Mouse (Mus musculus) brain, adult 2 months (tissue): ENCODE results near the gene Olfr1174-ps.

Experiments used
- DNase-seq: peaks from one replicate; pipeline ENCODE4 v3.0.0; 2011; ENCODE audit warnings: low read depth, low spot score

Gene Olfr1174-ps

GRCm38 (mm10) chr2:88315035-88315434 lies at the start of gene Olfr1174-ps:
TSS of gene Olfr1174-ps (minus strand) at chr2:88315135.
- no peak for DNase-seq

DNA sequence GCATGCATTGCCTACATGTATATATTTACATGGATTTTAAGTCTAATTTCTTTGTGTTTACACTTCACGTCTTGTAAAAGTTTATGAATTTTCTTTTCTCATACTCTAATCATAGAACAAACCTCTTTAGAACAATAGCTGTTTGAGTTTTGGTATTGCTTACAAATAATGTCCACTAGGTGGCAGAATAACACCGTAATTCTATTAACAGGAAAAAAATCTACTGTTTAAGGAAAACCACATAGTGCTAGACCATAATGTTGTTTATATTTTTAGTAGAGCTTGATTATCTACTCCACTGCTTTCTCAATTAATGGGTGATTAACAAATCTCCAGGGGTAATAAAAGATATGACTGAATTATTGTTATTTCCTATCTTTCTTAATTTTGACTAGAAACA lies 41.4 kb upstream of the Olfr1174-ps start:
- DNase-seq, result peak; percentile 27

- DNase-seq, result no peak
These were observed 31.5 kb upstream of the Olfr1174-ps start, which contains the start of gene Olfr1177-ps for GRCm38 (mm10) chr2:88346392-88346791. TSS of gene Olfr1177-ps (minus strand) at chr2:88346492.

DNA sequence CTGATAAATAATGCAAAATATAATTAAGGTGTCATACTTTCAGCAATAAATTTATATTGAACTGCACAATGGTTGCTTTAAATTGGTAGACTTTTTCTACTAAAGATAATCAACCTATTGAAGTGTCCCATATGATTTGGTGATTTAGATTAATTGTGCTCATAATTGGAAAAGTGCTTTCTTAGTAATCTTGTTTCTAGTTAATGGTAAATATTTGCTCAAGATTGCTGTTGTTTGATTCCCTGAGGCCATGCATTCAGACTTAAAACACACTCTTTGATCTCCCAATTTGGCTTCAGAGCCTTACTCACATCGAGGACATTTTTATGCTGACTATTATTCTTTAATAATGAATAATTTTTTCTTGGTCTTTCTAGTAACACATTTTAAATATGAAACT lies 21.5 kb upstream of the Olfr1174-ps start, which contains the start of gene Olfr1176:
Olfr1176 (plus strand) TSS at position 301 of the 400 bp plus-strand sequence.
- no peak for DNase-seq

GRCm38 (mm10) chr2:88327115-88327514 lies 12.2 kb upstream of the Olfr1174-ps start, which contains the start of gene Olfr1175-ps:
TSS of gene Olfr1175-ps (minus strand) at chr2:88327215.
- DNase-seq, result no peak

- no peak for DNase-seq
These were observed 35.2 kb downstream of the Olfr1174-ps start, which contains the start of gene Olfr1173 for GRCm38 (mm10) chr2:88279775-88280174. TSS of gene Olfr1173 (minus strand) at chr2:88279875.
